Mouse (Mus musculus) R1 (cell line): ENCODE data around the gene Rbfox2.

Source experiments
- DNase-seq: peaks from one replicate; pipeline ENCODE4 v3.0.0-alpha.2; 2018; ENCODE audit warnings: low read depth, low spot score

The Rbfox2 gene

DNA sequence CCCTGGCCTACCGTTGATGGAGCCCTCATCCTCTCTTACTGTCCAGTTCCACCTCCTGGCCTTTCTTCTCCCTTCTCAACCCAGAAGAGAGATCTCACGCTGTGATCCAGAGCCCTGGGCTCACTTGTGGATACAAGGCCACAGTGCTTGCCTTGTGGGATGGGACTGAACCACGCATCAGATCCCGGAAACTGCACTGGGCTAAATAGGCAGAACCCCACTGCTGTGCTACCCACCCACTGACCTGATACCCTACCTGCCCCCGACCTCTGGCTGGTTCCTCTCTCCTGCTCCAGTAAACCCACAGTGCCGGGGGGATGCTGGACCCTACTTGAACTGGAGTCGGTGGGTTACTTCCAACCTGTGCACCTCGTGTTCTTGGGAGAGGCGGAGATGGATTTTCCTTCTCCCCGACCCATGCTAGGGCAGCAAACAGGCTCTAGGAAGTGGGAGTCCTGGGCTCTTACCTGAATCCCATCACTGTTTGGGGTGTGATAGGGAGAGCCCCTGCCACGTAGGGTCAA, 236.0 kb downstream of the Rbfox2 start:
- DNase-seq, result no peak

GRCm38 (mm10) chr15:77069019-77069418, 237.8 kb downstream of the Rbfox2 start:
- no peak for DNase-seq

DNA sequence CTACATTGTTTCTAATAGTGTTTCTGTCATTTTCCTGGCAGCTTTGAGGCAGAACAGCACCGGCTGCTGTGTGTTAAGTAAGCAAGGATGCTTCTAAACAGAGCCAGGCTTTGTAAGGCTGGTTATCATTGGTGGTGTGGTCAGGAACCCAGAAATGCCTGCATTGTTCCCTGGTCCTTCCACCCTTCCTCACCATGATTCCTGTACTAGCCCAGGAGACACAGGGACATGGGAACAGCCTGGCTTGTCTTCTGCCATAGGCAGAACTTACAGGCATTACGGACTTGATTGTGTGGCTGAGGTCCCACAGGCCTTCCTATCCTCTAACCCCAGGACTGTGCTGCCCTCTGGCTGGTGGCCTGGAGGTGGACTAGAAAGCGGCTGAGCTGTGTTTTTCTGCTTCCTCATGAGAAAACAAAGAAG, 238.4 kb downstream of the Rbfox2 start:
- no peak for DNase-seq

DNA sequence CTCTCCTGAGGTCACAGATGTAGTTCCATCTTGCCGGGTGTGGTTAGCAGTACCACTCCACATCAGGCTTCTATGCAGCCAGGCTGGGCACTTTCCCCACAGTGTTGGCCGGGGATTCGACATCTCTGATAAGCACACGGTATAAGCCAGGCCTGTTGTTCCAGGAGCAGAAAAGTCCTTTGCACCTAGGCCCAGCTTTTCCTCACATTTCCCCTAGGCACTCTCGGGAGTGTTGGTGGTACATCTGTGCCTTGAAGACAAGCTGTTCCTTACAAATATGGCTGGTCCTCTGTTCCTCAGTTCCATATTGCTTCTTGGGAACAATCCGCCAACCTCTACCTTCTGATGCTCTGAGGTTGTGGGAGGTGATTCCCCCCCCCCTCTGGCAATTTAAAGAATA, 240.6 kb downstream of the Rbfox2 start:
- DNase-seq, result no peak

- no peak for DNase-seq
Observed at GRCm38 (mm10) chr15:77065259-77065852, 241.4 kb downstream of the Rbfox2 start.

- no peak for DNase-seq
Observed at GRCm38 (mm10) chr15:77062746-77063145, 244.1 kb downstream of the Rbfox2 start.

DNA sequence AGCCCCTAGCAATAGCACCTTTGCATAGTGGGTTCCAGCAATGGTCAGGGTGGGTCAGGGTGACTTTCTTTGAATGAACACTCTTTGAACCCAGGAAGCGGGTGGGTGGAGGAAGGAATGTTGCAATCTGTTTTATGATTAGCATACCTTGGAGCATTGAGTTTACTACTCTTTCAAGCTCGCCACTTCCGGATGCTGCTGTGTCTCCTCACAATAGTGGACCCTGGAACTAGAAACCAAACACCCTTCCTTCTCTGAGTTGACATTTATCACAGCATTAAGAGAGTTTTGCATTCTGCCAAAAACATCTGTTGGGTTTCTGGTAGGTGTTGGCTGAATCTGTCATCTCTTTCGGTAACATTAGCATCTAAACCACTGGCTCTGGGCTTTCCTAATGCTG, 247.4 kb downstream of the Rbfox2 start:
- DNase-seq, result peak; percentile 93

DNA sequence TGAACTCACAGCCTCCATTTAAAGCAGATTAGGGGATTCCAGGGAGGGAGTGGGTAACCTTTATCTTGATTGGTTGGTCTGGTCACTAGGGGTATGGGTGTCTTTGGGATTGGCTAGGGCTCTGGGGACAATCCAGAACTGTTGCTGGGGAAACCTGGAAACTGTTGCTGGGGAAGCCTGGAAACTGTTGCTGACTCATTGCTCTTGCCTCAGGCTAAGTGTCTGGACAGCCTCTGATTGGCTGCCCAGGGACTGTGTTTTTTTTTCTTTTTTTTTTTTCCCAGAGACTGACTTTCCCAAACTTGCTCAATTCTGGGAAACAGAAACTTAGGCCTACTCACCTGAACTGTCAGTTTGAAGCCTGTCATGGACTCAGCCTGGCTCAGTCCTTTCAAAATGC, 248.2 kb downstream of the Rbfox2 start:
- peak; percentile 99 for DNase-seq

- peak; percentile 77 for DNase-seq
Observed at GRCm38 (mm10) chr15:77056791-77057051, 250.1 kb downstream of the Rbfox2 start.

GRCm38 (mm10) chr15:77056001-77056790, 250.6 kb downstream of the Rbfox2 start:
- DNase-seq, result peak; percentile 96

- no peak for DNase-seq
Observed at GRCm38 (mm10) chr15:77054611-77055175, 252.1 kb downstream of the Rbfox2 start.

- DNase-seq, result no peak
Observed at GRCm38 (mm10) chr15:77053021-77053420, 253.8 kb downstream of the Rbfox2 start.

- DNase-seq, result peak; percentile 82
Observed at GRCm38 (mm10) chr15:77052176-77052575, 254.6 kb downstream of the Rbfox2 start.

GRCm38 (mm10) chr15:77050570-77050969, 256.2 kb downstream of the Rbfox2 start, which contains the start of gene Mb:
Mb (minus strand) TSS chr15:77050670.
- no peak for DNase-seq

DNA sequence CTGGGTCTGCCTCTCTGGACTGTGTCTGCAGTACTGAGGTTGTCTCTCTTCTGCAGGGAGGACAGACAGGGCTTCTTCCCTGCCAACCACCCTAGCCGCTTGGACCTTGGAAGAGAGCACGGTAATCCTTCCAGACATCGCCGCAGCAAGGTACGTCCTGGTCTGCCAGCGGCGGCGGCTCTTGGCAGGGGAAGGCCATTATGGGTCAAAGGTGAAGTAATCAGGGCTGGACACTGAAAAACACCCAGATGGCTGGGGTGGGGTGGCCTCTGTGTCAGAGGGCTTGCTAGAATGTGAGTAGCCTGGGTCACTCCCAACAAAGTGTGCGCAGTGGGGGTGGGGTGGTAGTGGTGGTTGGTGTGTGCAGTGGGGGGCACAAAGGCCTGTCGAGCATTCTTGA, 261.2 kb downstream of the Rbfox2 start:
- DNase-seq, result no peak

DNA sequence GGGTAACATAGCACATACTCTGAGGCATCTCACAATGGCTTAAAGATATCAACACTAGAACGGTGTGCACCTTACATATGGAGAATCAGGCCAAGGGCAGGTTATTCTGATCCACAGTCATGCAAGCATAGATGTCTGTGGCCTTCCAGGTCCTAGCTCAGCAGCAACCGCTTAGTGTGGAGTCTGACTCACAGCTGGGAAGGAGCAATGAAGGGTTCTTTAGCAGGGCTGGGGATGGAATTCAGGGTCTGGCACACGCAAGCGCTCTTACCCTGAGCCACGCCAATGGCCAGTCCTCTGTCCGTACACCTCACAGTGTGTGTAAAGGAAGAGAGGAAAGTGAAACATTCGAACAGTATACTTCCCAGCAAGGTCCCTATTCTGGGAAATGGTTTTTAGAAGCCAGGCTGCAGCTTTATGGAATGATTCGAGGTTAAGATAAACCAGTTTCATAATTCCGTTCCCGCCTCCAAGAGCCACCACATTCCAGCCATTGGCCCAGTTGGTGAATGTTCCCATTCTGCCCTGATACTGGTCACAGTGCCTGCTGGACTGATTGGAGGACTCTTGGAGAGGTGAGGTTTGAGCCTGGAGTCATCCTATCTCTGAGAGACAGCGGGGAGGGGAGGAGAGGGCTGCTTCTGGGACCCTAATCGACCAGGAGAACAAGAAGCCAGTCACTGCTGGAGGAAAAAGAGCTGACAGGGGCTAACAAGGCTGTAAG, 262.0 kb downstream of the Rbfox2 start, which contains the start of gene Apol6:
Gene Apol6, plus strand, starts transcription at position 133 of the 724 bp plus-strand sequence.
- no peak for DNase-seq

DNA sequence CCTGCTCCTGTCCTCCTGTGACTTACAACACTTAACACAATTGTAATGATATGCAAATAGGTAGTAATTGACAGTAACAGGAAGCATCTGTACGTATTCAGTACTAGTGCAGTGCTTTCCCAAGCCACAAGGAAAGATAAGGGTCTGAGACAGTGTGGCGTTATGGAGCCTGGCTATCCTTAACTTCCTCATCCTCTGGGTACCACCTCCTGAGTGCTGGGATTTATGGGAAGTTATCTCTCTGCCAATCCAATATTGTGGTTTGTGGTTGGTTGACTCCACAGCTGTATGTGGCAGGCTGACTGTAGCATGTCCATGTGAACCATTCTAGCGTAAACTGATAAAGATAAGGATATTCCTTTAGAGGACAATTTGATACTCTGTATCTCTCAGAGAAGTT, 266.0 kb downstream of the Rbfox2 start:
- DNase-seq, result no peak

DNA sequence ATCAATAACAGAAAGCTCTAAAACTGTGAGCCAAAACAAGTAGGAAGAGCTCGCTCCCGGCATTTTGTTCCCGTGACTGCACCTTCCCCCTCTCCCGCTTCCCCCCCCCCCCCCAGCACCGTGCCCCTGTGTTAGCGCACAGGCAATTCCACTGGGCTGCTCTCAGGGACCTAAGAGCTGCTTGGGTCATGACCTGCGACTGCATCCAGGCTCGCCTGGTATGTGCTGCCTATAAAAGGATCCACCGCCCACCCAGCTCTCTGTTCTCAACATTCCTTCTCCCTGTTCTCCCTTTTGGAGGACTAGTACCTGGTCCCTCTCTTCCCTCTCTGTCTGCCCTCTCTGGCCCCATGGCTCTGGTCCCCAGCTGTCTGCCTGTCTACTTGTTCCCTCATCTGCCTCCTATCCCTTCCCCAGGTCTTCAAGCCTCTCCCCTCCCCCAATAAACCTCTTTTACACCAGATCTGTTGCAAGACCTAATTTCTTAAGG, 267.5 kb downstream of the Rbfox2 start:
- DNase-seq, result peak; percentile 81

GRCm38 (mm10) chr15:77037278-77038161, 269.3 kb downstream of the Rbfox2 start:
- DNase-seq, result peak; percentile 88

GRCm38 (mm10) chr15:77036989-77037277, 269.9 kb downstream of the Rbfox2 start:
- no peak for DNase-seq

GRCm38 (mm10) chr15:77036320-77036988, 270.4 kb downstream of the Rbfox2 start:
- peak; percentile 55 for DNase-seq
